Mouse (Mus musculus) adrenal gland, postnatal 14 days (tissue): ENCODE data around the gene Kcnj9. TPM values are rescaled to one million over a fixed set of nuclear protein-coding genes. Genes with fewer than 3 reads are reported as not detected.

Experiments
- DNase-seq: peaks from one replicate; pipeline ENCODE4 v3.0.0; 2021; ENCODE audit warnings: mixed read lengths
- total RNA-seq: library from RNA; stranded (reverse); gene quantifications from 2 replicates; pipeline ENCODE4 v1.2.3, GENCODE M21; 2021

Kcnj9 gene
- total RNA-seq, 1 experiment from 2014 or later = 0.07 TPM

DNA sequence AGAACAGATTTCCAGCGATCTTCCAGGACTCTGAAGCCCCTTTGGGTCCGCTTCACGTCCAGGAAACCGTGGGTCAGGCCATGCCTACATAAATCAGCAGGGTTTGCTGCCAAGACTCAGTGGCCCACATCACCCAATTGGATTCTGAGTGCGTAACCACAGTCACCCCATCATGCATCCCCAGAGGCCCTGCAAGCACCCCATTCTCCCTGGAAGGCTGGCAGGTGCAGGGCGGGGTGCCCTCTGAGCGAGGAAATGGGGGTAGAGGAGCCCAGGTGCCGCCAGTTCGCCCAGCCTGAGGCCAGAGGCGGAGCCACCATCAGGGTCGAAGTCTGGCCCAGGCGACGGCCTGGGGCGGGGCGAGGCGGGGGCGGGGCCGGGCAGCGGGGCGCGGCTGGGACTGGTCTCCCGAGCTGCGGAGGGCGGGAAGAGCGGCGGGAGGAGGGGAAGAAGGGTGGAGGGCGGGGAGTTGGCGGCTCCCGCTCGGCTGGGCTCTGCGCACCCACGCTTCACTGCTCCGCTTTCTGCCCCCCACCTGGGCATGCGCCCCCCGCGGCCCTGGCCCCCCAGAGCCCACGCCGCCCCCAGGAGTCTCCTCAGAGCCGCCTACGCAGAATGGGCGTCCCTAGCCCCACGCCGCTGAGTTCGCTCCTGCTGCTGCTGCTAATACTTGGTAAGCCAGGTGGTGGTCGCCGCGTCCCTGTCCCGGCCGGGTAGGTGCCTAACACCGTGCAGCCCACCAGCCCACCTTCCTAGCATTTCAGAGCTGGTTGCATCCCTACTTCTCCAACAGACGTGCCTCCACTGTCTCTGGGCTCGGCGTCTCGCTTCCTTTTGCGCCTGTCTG is 17.0 kb downstream of the Kcnj9 start:
- peak; percentile 95 for DNase-seq

DNA sequence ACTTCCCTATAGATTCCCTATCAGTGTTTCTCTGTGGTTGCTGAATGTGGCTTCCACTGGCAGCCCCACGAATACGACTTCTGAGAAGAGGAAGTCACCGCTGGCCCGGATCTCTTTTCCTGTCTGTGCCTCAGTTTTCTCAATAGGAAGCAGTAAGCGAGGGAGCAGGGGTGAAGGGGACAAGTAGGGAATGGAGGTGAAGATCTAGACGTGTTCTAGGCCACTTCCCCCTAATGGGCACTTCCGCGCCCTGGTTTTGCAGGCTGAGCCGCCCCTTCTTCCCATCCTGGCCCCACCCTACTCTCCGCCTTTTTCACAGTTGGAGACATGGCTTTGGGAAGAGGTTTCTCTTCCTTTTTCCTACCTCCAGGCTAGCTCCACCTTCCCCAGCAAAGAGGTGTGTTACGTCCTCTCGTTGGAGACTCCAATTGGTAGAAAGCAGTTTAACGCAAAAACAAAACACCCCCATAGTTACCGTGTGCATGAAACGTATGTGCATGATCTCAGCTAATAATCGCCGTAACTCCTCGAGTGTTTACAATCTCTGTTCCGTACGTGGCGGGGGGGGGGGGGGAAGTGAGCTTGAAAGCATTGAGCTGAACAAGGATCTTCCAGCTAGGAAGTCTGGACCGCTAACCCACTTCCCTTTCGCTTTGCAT is 17.7 kb downstream of the Kcnj9 start:
- peak; percentile 82 for DNase-seq

DNA sequence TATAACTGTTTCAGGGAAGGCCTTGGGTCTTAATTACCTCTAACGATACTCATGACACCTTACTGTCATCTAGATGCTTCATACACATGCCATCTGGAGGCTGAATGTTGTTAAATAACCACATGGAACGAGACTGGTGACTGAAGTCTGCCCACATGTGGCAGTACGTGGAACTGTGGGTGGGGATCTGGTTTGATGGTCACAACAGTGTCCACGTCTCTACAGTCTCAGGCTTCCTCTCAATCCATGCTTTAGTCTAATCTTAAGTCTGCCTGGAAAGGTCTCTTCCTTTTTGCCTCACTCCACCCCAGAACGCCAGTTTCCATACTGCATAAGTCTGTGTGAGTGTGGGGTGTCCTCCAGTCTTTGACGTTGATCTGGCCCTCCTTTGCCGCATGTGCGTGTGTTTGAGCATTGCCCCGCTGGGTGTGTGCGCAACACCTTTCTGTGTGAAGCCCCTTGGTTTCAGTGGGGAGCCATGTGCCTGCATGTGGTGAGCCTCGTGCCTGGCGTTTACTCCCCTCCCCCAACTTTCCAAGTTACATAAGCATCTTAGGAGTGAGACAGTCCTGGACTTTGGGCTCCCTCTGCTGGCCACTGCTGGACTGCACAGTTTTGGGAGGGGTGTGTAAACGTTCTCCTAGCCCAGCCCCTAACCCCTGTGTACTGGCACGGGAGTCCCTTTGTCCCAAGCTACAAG is 19.3 kb downstream of the Kcnj9 start:
- DNase-seq = peak; percentile 94

DNA sequence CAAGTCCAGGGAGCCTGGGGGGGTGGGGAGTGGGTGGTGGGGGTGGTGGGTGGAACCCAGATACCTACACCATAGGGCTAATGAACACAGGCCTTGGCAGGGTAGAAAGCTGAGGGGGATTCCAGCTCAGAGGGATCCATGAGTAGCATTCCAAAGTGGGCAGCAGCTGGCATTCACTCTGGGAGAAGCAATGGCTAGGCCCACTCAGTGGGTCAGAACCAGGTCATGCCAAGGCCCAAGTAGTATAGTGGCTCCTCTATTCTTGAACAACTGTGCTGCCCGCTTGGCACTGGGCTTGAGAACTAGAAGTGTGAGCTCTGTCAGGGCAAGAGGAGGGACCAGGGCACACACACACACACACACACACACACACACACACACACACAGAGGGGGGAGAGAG is 20.7 kb downstream of the Kcnj9 start:
- DNase-seq = no peak

DNA sequence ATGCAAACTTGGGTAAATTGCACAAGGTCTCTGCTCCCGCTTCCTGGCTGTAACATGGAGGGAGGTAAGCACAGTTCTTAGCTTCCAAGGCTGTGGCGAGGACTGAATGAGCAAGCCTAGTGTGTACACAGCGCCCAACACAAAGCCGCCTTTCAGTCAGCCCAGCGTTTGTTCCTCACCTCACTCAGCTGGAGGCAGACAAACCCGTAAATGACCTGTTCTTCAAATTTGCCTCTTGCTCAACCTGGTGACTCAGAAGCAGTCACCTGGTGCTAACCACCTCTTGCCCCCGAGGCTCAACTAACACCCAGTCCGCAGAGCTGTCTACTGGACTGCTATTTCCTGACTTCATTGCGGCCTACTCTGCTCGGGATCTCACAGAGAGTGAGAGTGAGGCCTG is 21.2 kb downstream of the Kcnj9 start:
- DNase-seq = no peak

DNA sequence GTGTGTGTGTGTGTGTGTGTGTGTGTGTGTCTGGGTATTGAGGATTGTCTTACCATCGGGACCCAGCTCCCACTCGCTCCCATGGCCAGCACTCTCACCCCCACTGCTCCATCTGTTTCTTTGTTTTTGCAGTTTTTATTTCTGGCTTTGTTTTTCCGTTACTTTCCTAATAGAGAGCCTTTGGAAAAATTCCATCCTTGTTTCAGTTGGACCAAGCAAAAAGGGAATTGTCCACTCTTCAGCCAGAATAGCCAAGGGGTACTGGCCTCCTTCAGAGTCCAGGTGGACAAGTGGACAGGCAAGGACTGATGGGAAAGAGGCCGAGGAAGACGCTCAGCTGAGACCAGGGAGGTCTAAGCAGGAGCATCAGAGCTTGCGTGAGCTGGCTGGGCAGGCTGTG is 22.2 kb downstream of the Kcnj9 start:
- DNase-seq = no peak

DNA sequence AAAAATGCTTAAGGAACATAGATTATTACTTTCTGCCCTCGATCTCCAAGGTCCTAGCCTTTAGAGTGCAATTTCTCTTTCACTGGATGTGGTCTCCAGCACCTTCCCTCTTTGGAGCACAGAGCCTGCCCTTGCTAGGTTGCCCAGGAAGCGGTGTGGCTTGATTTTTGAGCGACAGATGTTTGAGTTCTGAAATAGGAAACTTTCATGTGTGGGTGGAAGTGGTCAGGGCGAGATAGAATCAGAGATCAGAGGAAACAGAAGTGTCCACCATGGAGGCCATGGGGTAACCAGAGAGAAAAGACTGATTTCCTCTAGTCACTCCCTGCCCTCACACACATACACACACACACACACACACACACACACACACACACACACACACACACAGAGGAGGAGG is 22.9 kb downstream of the Kcnj9 start:
- no peak for DNase-seq

DNA sequence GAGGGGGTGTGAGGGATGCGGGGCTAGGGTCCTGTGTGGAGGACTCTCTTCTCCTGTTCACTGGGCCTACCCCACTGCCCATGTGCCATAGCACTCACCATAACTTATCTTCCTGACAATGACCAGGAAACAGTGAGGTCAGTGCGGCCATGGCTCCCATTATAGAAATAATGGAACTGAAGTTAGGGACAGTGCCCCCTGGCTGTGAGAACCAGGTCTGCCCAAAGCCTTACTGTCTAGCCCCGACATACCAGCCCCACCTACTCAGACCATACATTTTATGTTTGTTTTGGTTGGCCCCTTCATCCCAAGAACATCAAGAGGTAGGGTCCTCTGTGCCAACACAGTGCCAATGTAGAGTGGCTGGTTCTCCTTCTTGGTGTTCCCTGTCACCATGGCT is 23.5 kb downstream of the Kcnj9 start:
- peak; percentile 56 for DNase-seq

DNA sequence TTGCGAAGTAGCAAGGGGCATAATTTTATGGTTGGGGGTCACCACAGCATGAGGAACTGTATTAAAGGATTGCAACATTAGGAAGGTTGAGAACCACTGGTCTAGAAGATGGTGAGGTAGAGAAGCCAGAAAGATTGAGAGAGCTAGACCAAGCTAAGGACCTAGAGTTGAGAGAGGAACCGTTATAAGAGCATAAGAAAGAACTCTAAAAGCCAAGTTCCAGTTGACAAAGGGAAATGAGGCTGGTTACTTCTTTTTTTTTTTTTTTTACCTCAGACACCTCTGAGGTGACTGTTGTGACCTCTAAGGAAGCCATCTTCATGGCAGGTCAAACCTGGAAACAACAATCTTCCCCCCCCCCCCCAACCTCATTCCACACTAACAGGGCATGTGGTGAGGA is 24.0 kb downstream of the Kcnj9 start:
- DNase-seq = no peak

DNA sequence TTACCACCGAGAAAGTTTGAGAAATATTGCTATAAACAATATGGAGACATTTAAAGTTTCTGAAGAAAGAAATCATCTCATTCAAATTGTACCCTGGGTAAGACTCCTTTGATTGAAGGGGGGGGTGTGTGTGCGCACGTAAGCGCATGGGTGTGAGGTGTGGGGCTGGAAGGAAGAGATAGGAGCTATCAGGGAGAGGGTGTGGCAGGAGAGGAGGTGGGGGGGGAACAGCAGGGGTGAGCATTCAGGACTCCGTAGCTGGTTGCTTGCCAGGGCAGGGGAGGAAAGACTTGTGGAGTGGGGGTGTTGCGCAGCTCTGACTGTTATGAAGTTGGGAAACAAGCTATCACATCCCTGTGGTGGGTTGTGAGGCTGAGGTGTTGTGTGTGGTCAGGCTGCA is 24.7 kb downstream of the Kcnj9 start:
- DNase-seq = no peak

DNA sequence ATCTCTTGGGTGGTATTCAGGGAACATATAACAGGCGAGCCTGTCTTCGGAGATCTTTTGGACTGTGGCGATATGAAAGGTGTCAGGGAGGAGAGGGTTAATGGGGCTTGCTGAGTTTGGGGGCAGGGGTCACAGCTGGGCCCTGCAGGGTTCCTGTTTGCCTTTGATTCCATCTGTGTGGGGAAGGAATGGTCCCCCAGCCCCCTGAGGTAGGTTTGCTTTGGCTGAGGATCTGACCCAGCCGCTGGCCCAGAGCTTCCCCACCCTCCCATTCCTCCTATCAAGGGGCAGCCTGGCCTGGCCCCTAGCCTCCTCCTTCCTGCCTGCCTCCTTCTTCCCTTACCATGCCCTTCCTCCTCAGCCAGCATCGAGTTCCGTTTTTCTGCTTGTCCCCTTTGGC is 26.3 kb downstream of the Kcnj9 start:
- DNase-seq = no peak

DNA sequence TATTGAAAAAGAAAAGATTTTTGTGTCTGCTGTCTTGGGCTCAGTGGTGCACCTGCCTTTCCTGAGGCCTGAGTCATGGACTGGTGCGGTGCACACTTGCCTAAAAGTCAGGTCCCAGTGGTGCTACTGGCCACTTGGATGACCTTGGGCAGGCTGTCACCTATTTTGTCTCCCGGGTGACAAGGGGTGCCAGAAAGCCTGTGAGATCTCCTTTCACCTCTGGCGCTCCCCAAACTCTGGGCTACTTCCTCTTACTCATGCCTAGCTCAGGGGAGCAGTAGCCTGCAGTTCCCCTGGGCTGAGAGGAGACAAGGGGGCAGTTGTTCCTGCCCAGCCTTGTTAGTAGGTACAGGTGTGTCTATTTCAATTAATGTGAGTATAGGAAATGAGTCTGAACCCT is 26.8 kb downstream of the Kcnj9 start:
- no peak for DNase-seq

DNA sequence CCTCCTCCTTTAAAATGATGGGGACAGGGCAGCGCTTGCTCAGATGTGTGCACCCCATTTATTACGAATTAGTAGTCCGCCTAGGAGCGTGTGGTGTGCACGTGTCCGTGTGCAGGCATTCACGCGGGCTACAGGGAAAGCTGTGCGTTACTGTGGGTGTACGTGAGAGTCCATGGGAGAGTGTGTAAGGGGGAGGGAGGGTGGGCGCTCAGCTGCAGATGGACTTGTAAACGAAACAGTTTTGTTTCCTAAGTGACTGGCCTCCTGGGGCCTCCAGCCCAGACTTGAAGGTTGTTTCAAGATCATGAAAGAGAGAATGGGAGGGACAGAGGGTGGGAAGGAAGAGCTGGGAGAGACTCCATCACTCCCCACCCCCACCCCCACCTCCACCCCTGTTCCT is 27.9 kb downstream of the Kcnj9 start:
- DNase-seq = no peak

DNA sequence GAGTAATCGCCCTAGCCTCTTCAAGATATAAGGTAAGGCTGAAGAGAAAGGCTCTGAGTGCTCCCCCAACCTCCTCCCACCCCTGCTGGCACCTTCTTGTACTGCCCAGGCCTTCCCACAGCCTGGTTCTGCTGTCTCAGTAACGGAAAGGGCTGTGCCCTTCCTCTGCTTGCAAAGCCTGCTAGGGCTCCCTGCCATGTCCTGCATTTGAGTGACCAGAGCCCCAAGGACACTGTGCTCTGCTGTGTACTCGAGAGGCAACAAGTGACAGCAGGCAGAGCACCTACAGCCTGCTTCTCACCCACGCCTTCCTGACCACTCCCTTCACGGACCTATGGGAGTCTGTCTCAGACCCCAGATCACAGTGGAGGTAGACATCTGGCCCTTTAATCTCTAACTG is 28.9 kb downstream of the Kcnj9 start:
- peak; percentile 86 for DNase-seq

DNA sequence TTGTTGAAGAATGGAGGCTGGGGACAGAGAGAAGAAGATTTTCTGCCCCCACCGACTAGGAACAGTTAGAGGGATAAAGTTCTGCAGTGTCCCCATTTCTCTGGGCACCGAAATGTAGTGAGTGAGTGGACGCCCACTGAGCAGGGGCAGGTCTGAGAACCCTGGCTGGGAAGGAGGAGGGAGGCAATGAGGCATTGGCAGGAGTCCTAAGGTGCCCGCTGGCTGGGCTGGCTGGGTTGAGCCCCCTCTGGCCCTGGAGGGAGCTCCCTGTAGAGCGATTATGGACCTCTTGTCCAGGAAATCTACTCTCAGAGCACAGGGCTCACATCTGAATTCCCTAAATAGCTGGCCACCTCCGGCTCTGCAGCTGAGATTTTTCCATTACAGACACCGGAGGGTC is 29.6 kb downstream of the Kcnj9 start:
- no peak for DNase-seq

DNA sequence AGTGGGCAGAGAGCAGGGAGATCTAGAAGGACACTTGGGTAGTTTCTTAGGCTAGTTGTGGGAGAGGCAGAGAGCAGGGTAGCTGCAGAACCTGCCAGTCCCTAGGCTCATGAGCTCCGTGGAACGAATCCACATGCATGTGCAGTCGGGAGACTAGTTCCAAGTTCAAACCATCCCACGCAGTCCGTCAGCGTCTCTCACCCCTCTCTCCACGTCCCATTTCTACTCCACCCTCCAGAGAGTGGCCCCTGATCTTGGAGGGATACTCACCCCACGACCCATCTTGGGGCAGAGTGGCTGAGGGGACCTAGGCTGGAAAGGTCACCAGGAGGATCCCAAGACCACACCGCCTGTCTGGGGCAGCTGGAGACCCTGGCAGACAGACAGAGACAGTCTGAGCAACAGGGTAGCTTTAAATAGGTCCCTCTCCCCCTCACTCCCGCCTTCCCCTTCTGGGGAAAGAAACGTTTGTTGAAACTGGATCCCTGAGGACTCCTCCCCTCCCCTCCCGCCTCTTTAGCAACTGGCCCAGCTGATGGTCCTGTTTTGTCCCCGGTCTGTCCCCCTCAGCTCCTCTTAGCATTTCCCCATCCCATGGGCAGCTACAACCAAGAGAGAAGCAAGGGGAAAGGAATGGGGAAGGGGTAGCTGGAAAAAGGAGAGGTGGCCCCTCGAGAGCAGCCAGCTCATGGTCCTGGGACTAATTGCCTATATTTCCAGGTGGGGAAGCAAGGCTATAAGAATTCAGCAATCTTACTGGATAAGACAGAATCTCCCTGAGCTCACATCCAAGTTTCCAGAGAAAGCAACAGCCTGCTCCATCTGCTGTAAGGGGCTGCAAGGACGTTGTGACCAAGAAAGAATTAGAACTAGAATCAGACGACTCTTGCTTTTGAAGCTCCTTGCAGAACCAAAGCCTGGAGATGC is 31.2 kb downstream of the Kcnj9 start, which contains the start of gene Atp1a2:
TSS of gene Atp1a2 (minus strand) at position 454 of the 927 bp plus-strand sequence.
- DNase-seq = peak; percentile 57

DNA sequence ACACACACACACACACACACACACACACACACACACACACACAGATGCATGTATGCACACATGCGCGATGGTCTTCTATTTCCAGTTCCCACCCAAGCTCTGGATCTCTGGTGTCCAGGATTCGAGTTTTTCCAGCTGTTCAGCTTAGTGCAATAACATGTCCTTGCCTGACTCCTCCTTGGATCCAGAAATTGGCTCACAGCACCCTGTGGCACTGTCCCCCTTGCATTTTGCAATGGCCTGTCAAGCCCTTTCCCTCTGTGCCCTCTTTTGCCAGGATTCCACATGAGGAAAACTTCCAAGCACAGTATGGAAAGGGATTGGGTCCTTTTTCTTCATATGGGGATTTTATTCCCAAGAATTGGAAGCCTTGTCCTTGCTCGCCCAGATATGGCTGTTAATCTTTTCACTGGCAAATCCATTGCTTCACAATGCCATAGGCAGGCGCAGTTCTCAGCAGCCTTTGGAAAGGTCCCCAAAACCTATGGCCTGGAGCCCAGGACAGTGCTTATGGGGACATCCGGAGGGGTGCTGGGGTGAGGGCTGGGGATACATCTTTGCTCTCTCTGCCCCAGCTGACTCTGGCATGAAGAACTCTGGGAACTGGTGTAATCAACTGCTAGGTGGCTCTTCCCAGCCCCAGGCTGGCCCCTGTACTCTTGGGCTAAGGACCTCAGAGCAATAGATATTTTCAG is 32.2 kb downstream of the Kcnj9 start:
- peak; percentile 72 for DNase-seq

DNA sequence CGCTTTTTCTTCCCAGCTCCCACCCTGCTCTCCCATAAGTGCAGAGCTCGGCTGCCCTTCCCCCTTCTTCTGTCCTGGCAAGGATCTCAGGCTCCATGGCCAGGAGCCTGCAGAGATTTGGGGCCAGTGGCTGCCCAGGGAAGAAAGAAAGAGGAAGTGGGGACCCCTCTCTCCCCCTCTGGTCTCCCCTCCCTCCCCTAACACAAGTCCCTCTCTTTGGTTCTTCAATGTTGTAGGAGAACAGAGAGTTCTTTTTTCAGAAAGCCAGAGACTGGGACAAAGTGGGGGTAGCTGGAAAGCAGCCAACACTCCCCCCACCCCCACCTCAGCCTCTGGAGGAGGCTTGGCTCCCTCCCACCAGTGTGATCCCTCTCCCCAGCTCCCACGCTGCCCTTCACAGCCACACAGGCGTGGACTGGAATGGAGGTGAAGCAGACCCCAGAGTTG is 33.3 kb downstream of the Kcnj9 start:
- DNase-seq = no peak

DNA sequence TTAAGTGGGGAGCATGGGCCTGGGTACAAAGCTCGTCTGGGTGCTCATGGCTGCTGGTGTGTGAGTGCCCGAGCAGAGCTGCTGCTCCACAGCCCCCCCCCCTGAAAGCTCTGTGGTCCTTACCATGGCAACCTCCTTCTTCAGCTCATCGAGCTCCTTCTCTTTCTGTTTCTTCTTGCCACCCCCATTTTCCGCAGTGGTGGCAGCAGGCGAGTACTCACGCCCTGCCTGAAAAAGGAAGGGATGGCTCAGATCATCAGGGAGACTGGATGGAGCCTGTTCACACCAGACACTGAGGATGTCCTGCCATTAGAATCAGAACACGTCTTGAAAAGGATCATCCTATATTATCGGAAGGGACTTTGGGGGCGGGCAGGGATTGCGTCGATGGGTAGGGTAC is 35.7 kb downstream of the Kcnj9 start:
- DNase-seq = no peak

DNA sequence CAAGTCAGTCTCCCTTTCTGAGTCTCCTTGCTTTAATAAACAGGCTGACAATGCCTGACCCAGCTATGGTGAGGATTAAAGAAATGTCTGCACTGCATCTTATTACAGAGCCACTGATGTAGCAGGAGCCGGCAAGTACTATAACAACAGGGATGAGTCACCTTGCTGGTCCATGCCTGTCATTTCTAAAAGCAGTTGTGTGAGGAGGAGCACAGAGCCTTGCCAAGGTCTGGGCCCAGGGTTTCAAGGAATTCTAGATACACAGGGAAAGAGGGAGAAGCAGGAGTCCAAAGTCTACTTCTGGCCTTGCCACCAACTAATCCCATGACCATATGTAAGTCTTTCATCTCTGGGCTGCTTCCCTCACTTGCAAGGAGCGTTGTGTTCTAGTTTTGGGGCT is 36.2 kb downstream of the Kcnj9 start:
- DNase-seq = no peak

DNA sequence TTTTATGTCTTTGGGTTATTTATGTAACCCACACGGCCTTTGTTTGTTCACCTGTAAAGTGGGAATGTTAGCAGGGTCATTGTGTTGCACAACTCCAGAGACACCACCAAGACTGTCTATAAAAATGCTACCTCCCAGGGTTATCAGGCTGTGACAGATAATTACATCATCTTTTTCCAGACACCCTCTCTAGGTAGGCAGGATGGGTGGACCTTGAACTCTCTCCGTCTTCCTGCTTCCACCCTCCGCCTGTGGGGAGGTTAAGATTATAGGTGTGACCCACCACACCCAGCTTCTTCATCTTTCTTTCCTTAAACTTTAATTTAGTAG is 39.5 kb downstream of the Kcnj9 start:
- DNase-seq = no peak
